Mouse (Mus musculus) natural killer cell, adult 2 months (primary cell): ENCODE measurements at regions not wholly inside any gene's neighbourhood (a gene's known extent, or its start where the extent isn't known, plus 50 kb on each side); places are given as distances from the start of the nearest gene placed in this dataset.

ENCODE experiments used
- DNase-seq, 2 experiments: peaks; one replicate each; pipeline ENCODE4 v3.0.0; 2022; ENCODE audit warnings: low spot score in 2 of 2

- DNase-seq: no peak
Observed at GRCm38 (mm10) chr9:43930037-43930404, 113.2 kb upstream of the Thy1 start.

GRCm38 (mm10) chr9:43930476-43930875, 112.7 kb upstream of the Thy1 start:
- no peak for DNase-seq

- DNase-seq: no peak
Observed at GRCm38 (mm10) chr9:43934012-43934690, 109.0 kb upstream of the Thy1 start.

GRCm38 (mm10) chr9:43934691-43935064, 108.5 kb upstream of the Thy1 start:
- no peak for DNase-seq

GRCm38 (mm10) chr9:43939336-43939735, 103.8 kb upstream of the Thy1 start:
- no peak for DNase-seq

- no peak for DNase-seq
Observed at GRCm38 (mm10) chr9:43942147-43942546, 101.0 kb upstream of the Thy1 start.

GRCm38 (mm10) chr9:43943522-43943921, 99.7 kb upstream of the Thy1 start:
- no peak for DNase-seq

GRCm38 (mm10) chr9:43944816-43945741, 98.1 kb upstream of the Thy1 start:
- DNase-seq: no peak

- no peak for DNase-seq
Observed at GRCm38 (mm10) chr9:43945997-43946649, 97.1 kb upstream of the Thy1 start.

- no peak for DNase-seq
Observed at GRCm38 (mm10) chr9:43947089-43947488, 96.1 kb upstream of the Thy1 start.

GRCm38 (mm10) chr9:43947490-43948150, 95.6 kb upstream of the Thy1 start:
- no peak for DNase-seq

- DNase-seq: no peak
Observed at GRCm38 (mm10) chr9:43953128-43953527, 90.1 kb upstream of the Thy1 start.

- no peak for DNase-seq
Observed at GRCm38 (mm10) chr9:43959541-43959940, 83.6 kb upstream of the Thy1 start.

- no peak for DNase-seq
Observed at GRCm38 (mm10) chr9:43961431-43961830, 81.8 kb upstream of the Thy1 start.

- DNase-seq: no peak
Observed at GRCm38 (mm10) chr9:43965171-43965570, 78.0 kb upstream of the Thy1 start.

- no peak for DNase-seq
Observed at GRCm38 (mm10) chr9:43965811-43966210, 77.4 kb upstream of the Thy1 start.

- DNase-seq: no peak
Observed at GRCm38 (mm10) chr9:43970043-43970795, 73.0 kb upstream of the Thy1 start.

- DNase-seq: no peak
Observed at GRCm38 (mm10) chr9:43970858-43971257, 72.3 kb upstream of the Thy1 start.

GRCm38 (mm10) chr9:43972290-43972689, 70.9 kb upstream of the Thy1 start:
- DNase-seq: peak; percentile 45 to 52

- DNase-seq: no peak
Observed at GRCm38 (mm10) chr9:43975405-43975804, 67.8 kb upstream of the Thy1 start.

- no peak for DNase-seq
Observed at GRCm38 (mm10) chr9:43976366-43976765, 66.8 kb upstream of the Thy1 start.
